Mouse (Mus musculus) liver, adult (tissue): Measurements from ENCODE around the gene Zfp524.

Source experiments
- GATA4 ChIP-seq: IDR thresholded peaks from 2 replicates; pipeline ENCODE4 v1.6.1; 2014; ENCODE audit warnings: mild to moderate bottlenecking, low read length; ENCODE audit not compliant: insufficient replicate concordance

Zfp524 gene

GRCm38 (mm10) chr7:5058631-5059030 is 44.4 kb downstream of the Zfp524 start:
- no peak for TF ChIP-seq GATA4

DNA sequence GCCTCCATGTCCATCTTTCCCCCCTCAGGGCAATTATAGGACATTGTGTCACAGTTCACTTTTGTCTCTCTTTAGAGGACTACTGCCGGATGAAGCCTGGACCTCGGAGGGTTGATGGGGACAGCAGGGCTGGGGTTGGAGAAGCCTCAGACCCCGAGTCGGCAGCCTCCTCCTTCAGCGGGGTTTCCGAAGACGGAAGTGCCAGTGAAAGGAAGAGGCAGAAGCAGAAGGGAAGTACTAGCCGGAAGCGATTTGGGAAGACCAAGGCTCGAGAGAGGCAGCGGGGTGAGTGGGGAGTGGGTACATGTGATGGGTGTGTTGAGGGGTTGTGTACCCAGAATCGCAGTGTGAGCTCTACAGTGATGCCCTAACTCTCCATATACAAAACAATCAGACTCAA is 45.2 kb downstream of the Zfp524 start:
- TF ChIP-seq GATA4: no peak

- TF ChIP-seq GATA4: no peak
These were observed 46.1 kb downstream of the Zfp524 start for GRCm38 (mm10) chr7:5060239-5060731.

DNA sequence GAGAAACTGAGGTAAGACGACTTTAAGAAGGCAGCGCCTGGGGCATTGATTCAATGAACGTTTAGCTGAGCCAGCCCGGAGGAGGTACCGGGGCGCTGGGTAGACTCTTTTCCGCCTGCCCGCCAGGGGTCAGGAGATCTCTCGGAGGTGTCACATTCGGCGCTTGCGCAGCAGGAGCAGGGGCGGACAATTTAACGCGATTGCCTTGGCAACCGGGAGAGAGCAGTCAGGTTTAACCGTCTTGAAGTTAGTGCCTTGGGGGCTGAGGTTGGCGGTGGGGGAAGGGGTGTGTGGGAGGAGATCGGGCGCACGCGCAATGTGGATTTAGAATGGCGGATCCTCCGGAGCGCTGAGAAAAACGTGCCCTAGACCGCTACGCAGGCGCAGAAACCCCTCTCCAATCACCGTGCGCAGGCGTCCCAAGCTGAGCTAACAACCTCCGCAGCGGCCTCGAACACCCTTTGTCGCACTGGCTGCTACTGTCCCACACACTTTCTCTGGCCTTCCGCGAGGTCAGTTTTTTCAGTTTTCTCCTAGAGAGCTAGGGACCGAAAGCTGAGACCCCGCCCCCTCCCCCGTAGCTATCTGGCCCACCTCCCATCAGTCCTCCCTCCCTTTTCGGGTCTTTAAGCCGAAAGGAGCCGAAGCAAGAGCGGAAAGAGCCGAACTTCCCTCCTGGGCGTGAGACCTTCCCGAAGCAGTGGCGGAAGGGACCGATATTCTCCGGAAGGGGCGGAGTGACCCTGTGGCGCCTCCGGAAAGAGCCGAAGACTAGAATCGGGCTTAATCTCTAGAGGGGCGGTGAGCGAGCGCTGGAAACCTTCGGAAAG is 46.9 kb downstream of the Zfp524 start:
- peak; percentile 46; the same call in 1 of the 2 replicates for TF ChIP-seq GATA4

GRCm38 (mm10) chr7:5061774-5062359 is 47.7 kb downstream of the Zfp524 start, which contains the start of gene U2af2:
U2af2 (plus strand) TSS chr7:5062143.
- TF ChIP-seq GATA4: peak; percentile 4; the same call in 1 of the 2 replicates

- TF ChIP-seq GATA4: no peak
These were observed 48.3 kb downstream of the Zfp524 start for GRCm38 (mm10) chr7:5062360-5063001.

DNA sequence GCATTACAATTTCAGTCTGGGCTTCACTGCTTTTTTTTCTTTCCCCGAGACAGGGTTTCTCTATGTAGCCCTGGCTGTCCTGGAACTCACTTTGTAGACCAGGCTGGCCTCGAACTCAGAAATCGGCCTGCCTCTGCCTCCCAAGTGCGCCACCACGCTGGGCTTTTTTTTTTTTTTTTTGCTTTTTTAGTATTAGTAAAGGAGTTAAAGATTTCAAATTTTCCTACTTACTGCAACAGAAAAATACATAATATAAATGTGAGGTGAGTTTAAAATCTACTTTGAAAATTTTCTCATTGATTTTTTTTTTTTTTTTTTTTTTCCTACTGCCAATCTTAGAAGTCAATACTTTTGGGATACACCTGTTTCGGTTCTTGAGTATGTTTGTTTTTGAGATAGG is 50.7 kb downstream of the Zfp524 start:
- no peak for TF ChIP-seq GATA4
